Mouse (Mus musculus) Patski (cell line): ENCODE results near the gene Stard8. TPM values are rescaled to one million over a fixed set of nuclear protein-coding genes. Genes with fewer than 3 reads are reported as not detected.

ENCODE experiments used
- ATAC-seq: fragments of 100-300 bp; one replicate; pipeline ENCODE4 v1.8.0; 2021
- CTCF ChIA-PET: fragments of 350-600 bp; sonication (Branson Sonifier 250); formaldehyde crosslinking; loops from one replicate; lab custom pipeline; 2022; ENCODE audit warnings: inconsistent platforms; lab: Charles Lee
- POLR2A ChIA-PET: fragments of 350-600 bp; sonication (Branson Sonifier 250); formaldehyde crosslinking; loops from one replicate; lab custom pipeline; 2022; ENCODE audit warnings: antibody characterized with exemption, inconsistent platforms; lab: Charles Lee
- DNase-seq: peaks from one replicate; pipeline ENCODE4 v3.0.0-alpha.2; 2011; ENCODE audit warnings: low read depth, low spot score
- H3K27me3 ChIP-seq: fragments of 371-371 bp; one replicate; pipeline ENCODE4 v1.5.1; 2021
- CTCF ChIP-seq: fragments of 100-300 bp; IDR thresholded peaks from one replicate; pipeline ENCODE4 v1.5.1; 2021
- in situ Hi-C: fragments of 300-500 bp; cut with MboI; formaldehyde crosslinking; loops from 3 replicates; pipeline ENCODE4 v1.11.1; 2018; ENCODE audit warnings: low pct_unique_long_range_greater_than_20kb, mixed read lengths
- polyA plus RNA-seq: library from polyadenylated mRNA; unstranded; gene quantifications from one replicate; pipeline ENCODE4 v1.2.3, GENCODE M21; 2021

Stard8 gene
- polyA plus RNA-seq, 1 experiment from 2014 or later, result 25.8 TPM

- POLR2A ChIA-PET, result no interaction called here
- CTCF ChIA-PET, result no interaction called here
- ATAC-seq, result no peak
- H3K27me3 ChIP-seq, result peaks cover 34% of the 10 kb centered on the region
- in situ Hi-C loops, result no loop called here
- no peak for TF ChIP-seq CTCF
- no peak for DNase-seq
Observed at GRCm38 (mm10) chrX:99015705-99016104, 12.7 kb downstream of the Stard8 start.

GRCm38 (mm10) chrX:99016987-99017386 is 13.9 kb downstream of the Stard8 start:
- no peak for TF ChIP-seq CTCF

GRCm38 (mm10) chrX:99017874-99018273 is 14.8 kb downstream of the Stard8 start:
- ATAC-seq (no peak), DNase-seq (no peak)
- ChIA-PET POLR2A (no interaction called here), CTCF (no interaction called here)
- TF ChIP-seq CTCF, result no peak
- in situ Hi-C loops, result no loop called here
- H3K27me3 ChIP-seq, result peaks cover 42% of the 10 kb centered on the region

More at GRCm38 (mm10) chrX:99016987-99017386, 13.9 kb downstream of the Stard8 start:
- in situ Hi-C loops, result no loop called here
- no peak for ATAC-seq
- DNase-seq, result no peak
- H3K27me3 ChIP-seq, result peaks cover 33% of the 10 kb centered on the region
- ChIA-PET POLR2A (no interaction called here), CTCF (no interaction called here)

- H3K27me3 ChIP-seq, result peaks cover 44% of the 10 kb centered on the region
- DNase-seq (no peak), ATAC-seq (no peak)
- in situ Hi-C loops, result no loop called here
- ChIA-PET POLR2A (no interaction called here), CTCF (no interaction called here)
- TF ChIP-seq CTCF, result no peak
Observed at GRCm38 (mm10) chrX:99019303-99019702, 16.3 kb downstream of the Stard8 start.

GRCm38 (mm10) chrX:99020215-99020614 is 17.2 kb downstream of the Stard8 start:
- H3K27me3 ChIP-seq, result peaks cover 41% of the 10 kb centered on the region
- ATAC-seq, result no peak
- ChIA-PET CTCF (no interaction called here), POLR2A (no interaction called here)
- TF ChIP-seq CTCF, result no peak
- in situ Hi-C loops, result no loop called here
- DNase-seq, result no peak

- no peak for DNase-seq
- TF ChIP-seq CTCF, result no peak
- ChIA-PET POLR2A (no interaction called here), CTCF (no interaction called here)
- H3K27me3 ChIP-seq, result peaks cover 40% of the 10 kb centered on the region
- no peak for ATAC-seq
- in situ Hi-C loops, result no loop called here
Observed at GRCm38 (mm10) chrX:99021593-99021992, 18.5 kb downstream of the Stard8 start.

GRCm38 (mm10) chrX:99023951-99024350 is 20.9 kb downstream of the Stard8 start:
- ATAC-seq (no peak), DNase-seq (no peak)
- ChIA-PET POLR2A (interaction anchor here (0.5 kb wide), 1 partner anchor 391 kb away, joined by 4 read pairs; no protein-coding TSS in a partner anchor), CTCF (no interaction called here)
- H3K27me3 ChIP-seq, result peaks cover 43% of the 10 kb centered on the region
- in situ Hi-C loops, result no loop called here
- no peak for TF ChIP-seq CTCF

GRCm38 (mm10) chrX:99035407-99035806 is 32.4 kb downstream of the Stard8 start:
- in situ Hi-C loops, result no loop called here
- H3K27me3 ChIP-seq, result peaks cover 7% of the 10 kb centered on the region
- no peak for DNase-seq
- ATAC-seq, result no peak
- POLR2A ChIA-PET, result interaction anchor here (0.6 kb wide), 1 partner anchor 85 kb away, joined by 3 read pairs; no protein-coding TSS in a partner anchor
- CTCF ChIA-PET, result no interaction called here
- no peak for TF ChIP-seq CTCF

- TF ChIP-seq CTCF, result no peak
- H3K27me3 ChIP-seq, result peaks cover 18% of the 10 kb centered on the region
- POLR2A ChIA-PET, result no interaction called here
- ATAC-seq (peak; percentile 93), DNase-seq (peak; percentile 25)
- CTCF ChIA-PET, result no interaction called here
- in situ Hi-C loops, result no loop called here
Observed at GRCm38 (mm10) chrX:99042451-99042951, 39.5 kb downstream of the Stard8 start.

GRCm38 (mm10) chrX:99043275-99043674 is 40.2 kb downstream of the Stard8 start:
- no peak for TF ChIP-seq CTCF
- DNase-seq (no peak), ATAC-seq (no peak)
- ChIA-PET POLR2A (no interaction called here), CTCF (interaction anchor here (0.8 kb wide), 1 partner anchor 20 kb away, joined by 3 read pairs; no protein-coding TSS in a partner anchor)
- in situ Hi-C loops, result no loop called here
- peaks cover 18% of the 10 kb centered on the region for H3K27me3 ChIP-seq

- POLR2A ChIA-PET, result no interaction called here
- CTCF ChIA-PET, result interaction anchor here (0.8 to 0.9 kb wide), 2 partner anchors 9 to 19 kb away, joined by 3 read pairs; no protein-coding TSS in a partner anchor
- DNase-seq, result no peak
- H3K27me3 ChIP-seq, result peaks cover 18% of the 10 kb centered on the region
- TF ChIP-seq CTCF, result no peak
- in situ Hi-C loops, result no loop called here
- ATAC-seq, result no peak
Observed at GRCm38 (mm10) chrX:99043739-99044138, 40.7 kb downstream of the Stard8 start.
